Mouse (Mus musculus): ENCODE data around the gene Adamts9. TPM values are rescaled to one million over a fixed set of nuclear protein-coding genes. Genes with fewer than 3 reads are reported as not detected.
A peak's percentile ranks its signal among the peaks of the same experiment; 100 is the strongest.

Gene Adamts9
- polyA plus RNA-seq, 1 experiment from 2014 or later: 1.7 TPM

DNA sequence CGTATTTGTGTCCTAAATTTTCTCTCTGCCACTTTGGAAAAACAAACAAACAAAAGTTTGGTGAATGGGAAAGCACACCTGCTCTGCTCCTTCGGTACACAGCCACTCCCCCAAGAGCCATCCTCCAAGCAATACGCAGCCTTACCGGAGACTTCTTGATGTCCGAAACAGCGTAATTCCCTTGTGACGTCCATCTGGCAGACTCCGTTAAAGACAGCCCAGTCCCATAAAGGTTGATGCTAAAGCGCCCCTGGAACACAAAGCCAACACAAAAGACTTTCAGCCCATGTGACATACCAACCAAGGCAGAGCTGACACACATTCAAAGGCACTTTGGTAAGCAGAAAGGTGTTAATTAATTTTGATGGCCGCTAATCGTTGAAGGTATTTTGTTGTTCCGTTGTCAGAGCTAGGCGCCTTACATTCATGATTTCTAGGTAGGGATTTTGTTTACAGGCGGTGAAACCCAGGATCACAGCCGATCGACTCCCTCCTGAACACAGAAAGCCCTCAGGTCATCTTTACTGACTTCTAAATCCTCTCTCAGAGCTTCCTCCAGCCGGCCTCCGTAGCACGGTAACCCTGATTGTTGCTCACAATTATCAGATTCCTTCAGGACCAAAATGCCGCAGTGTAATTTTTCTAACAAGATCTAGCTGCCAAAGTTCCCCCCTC, 156.5 kb downstream of the Adamts9 start:
- Histone ChIP-seq H3K4me2 (replicated peaks) (peak overlapping the region; percentile 59), H3K27me3 (peaks cover 27% of the 10 kb centered on the region), H3K36me3 (no peaks in the 10 kb centered on the region), H3K4me1 (peaks cover 6% of the 10 kb centered on the region; the same call in 1 of the 2 replicates), H3K9ac (replicated peaks) (peak overlapping the region; percentile 4; the same call in 1 of the 2 replicates), H3K4me3 (peak overlapping the region; percentile 39), H3K27ac (replicated peaks) (no peak overlapping the region), H3K9me3 (no peaks in the 10 kb centered on the region)
- ATAC-seq (ENCODE audit: low FRiP score, low read depth): peak; percentile 59; the same call in 1 of the 2 replicates
- under 1% methylated on average over 20 of the region's 20 CpGs for WGBS

- Histone ChIP-seq H3K27me3 (peaks cover 27% of the 10 kb centered on the region), H3K27ac (replicated peaks) (no peak overlapping the region), H3K9ac (replicated peaks) (no peak overlapping the region), H3K36me3 (no peaks in the 10 kb centered on the region), H3K4me3 (no peak overlapping the region), H3K4me1 (peaks cover 6% of the 10 kb centered on the region; the same call in 1 of the 2 replicates), H3K9me3 (no peaks in the 10 kb centered on the region), H3K4me2 (replicated peaks) (no peak overlapping the region)
- ATAC-seq (ENCODE audit: low FRiP score, low read depth): no peak
- 13% methylated on average over 7 of the region's 7 CpGs for WGBS
Measured at GRCm38 (mm10) chr6:92784782-92785181, 158.5 kb downstream of the Adamts9 start.

DNA sequence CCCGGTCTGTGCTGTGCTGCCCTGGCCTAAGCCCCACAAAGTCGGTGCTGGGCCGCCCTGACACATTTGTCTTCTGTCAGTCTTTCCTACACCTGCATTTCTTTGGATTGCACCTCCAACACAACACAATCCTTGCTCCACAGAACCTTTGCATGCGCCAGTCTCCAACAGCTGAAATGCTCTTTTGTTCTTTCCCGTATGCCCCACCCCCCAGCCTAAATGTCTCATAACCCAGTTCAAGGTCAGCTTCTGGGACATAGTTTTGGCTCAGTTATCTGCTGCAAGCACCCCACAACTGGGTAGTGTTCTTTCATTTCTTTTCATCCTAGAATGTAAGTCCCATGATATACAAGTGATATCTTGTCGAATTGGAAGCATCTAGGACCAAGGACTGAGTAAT, 161.8 kb downstream of the Adamts9 start:
- Histone ChIP-seq H3K4me2 (replicated peaks) (no peak overlapping the region), H3K4me1 (no peaks in the 10 kb centered on the region; the same call in 1 of the 2 replicates), H3K9ac (replicated peaks) (no peak overlapping the region), H3K9me3 (no peaks in the 10 kb centered on the region), H3K36me3 (no peaks in the 10 kb centered on the region), H3K27ac (replicated peaks) (no peak overlapping the region), H3K4me3 (no peak overlapping the region), H3K27me3 (peaks cover 16% of the 10 kb centered on the region)
- WGBS: 88% methylated on average over 6 of the region's 6 CpGs
- ATAC-seq (ENCODE audit: low FRiP score, low read depth): no peak

DNA sequence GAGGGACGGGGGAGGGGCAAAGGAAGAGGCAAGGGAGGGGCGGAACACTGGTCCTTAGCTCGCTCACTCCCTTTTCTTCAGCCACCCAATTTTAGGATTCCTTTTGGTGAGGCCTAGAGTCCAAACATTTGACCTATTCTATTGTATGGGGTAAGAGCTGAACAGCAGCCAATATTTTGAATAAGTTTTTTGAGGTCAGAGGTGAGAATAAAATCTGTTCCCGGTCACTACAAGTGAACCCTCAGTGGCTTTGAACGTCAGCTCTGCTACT, 163.4 kb downstream of the Adamts9 start:
- Histone ChIP-seq H3K4me1 (no peaks in the 10 kb centered on the region; the same call in 1 of the 2 replicates), H3K27ac (replicated peaks) (no peak overlapping the region), H3K4me2 (replicated peaks) (no peak overlapping the region), H3K27me3 (0 out of 2 replicates have a peak, but pooled peaks cover 4% of the 10 kb centered on the region), H3K4me3 (no peak overlapping the region), H3K9ac (replicated peaks) (no peak overlapping the region), H3K36me3 (no peaks in the 10 kb centered on the region), H3K9me3 (no peaks in the 10 kb centered on the region)
- WGBS: 44% methylated on average over 5 of the region's 5 CpGs
- ATAC-seq (ENCODE audit: low FRiP score, low read depth): no peak

GRCm38 (mm10) chr6:92779140-92779934, 164.0 kb downstream of the Adamts9 start:
- Histone ChIP-seq H3K36me3 (no peaks in the 10 kb centered on the region), H3K4me1 (no peaks in the 10 kb centered on the region; the same call in 1 of the 2 replicates), H3K9me3 (no peaks in the 10 kb centered on the region), H3K9ac (replicated peaks) (no peak overlapping the region), H3K27ac (replicated peaks) (no peak overlapping the region), H3K27me3 (0 out of 2 replicates have a peak, but pooled peaks cover 2% of the 10 kb centered on the region), H3K4me3 (no peak overlapping the region), H3K4me2 (replicated peaks) (no peak overlapping the region)
- 77% methylated on average over 10 of the region's 11 CpGs for WGBS
- no peak for ATAC-seq (ENCODE audit: low FRiP score, low read depth)

DNA sequence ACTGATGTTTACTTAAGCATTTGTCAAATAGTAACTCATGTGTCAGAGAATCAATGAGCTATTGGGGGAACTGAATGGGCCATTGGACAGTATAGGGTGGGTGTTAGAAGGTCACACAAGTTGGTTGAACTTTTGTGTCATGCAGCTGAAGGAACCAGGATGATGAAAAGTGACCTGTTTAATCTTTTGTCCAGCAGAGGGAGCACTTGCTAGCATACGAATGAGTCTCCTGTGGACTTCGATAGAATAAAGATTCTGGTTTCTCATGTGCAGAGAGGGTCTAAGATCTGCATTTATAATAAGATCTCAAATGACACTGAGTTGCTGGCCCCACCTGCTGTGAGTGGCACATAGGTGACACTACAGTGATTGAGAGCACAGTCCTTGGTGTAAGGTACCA, 166.9 kb downstream of the Adamts9 start:
- ATAC-seq (ENCODE audit: low FRiP score, low read depth): no peak
- H3K27me3 ChIP-seq: no peaks in the 10 kb centered on the region
- H3K27ac ChIP-seq (replicated peaks): no peak overlapping the region
- H3K9ac ChIP-seq (replicated peaks): no peak overlapping the region
- no peak overlapping the region for H3K4me2 ChIP-seq (replicated peaks)
- no peaks in the 10 kb centered on the region for H3K9me3 ChIP-seq
- no peaks in the 10 kb centered on the region; the same call in 1 of the 2 replicates for H3K4me1 ChIP-seq
- no peaks in the 10 kb centered on the region for H3K36me3 ChIP-seq
- WGBS: 24% methylated on average over 2 of the region's 2 CpGs
- H3K4me3 ChIP-seq: no peak overlapping the region

DNA sequence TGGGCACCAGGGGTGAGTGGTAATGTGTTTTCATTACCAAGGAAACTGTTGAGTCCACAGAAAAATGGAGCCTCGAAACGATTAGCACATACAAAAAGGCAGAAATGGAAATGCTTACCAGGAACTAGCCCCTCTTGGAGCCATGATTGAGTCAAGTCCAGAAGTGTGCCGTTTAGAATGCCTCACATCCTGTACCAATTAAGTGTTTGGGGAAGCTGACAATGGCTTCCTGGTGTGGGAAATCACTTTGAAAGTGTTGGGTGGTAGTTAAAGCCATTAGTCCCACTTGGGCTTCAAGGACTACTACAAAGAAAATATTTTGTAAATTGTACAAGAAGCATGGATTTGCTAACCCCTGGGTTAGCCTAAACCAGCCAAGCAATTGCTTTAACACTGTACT, 180.9 kb downstream of the Adamts9 start:
- Histone ChIP-seq H3K4me2 (replicated peaks) (no peak overlapping the region), H3K9ac (replicated peaks) (no peak overlapping the region), H3K9me3 (no peaks in the 10 kb centered on the region), H3K4me3 (no peak overlapping the region), H3K27ac (replicated peaks) (no peak overlapping the region), H3K36me3 (no peaks in the 10 kb centered on the region), H3K27me3 (no peaks in the 10 kb centered on the region), H3K4me1 (0 out of 2 replicates have a peak, but pooled peaks cover 5% of the 10 kb centered on the region)
- WGBS: 56% methylated on average over 3 of the region's 3 CpGs
- no peak for ATAC-seq (ENCODE audit: low FRiP score, low read depth)

DNA sequence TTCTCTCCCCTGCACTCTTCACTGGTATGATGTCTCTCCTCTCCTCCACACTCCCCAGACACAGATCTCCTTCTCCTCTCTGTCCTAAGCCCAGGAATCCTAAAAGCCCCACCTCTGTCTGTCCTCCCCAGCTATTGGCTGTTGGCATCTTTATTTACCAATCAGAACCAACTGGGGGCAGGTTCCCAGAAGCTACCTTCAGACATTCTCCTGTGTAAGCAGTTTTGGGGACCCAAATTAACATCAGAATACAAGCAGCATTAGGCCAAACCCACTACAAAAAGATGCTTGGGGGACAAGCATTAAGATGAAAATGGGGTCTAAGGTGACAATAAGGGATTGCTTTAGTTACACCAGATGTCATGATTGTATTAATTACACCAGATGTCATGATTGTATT, 183.7 kb downstream of the Adamts9 start:
- Histone ChIP-seq H3K4me1 (0 out of 2 replicates have a peak, but pooled peaks cover 1% of the 10 kb centered on the region), H3K27ac (replicated peaks) (no peak overlapping the region), H3K36me3 (no peaks in the 10 kb centered on the region), H3K27me3 (no peaks in the 10 kb centered on the region), H3K9me3 (no peaks in the 10 kb centered on the region), H3K9ac (replicated peaks) (no peak overlapping the region), H3K4me3 (no peak overlapping the region), H3K4me2 (replicated peaks) (no peak overlapping the region)
- no peak for ATAC-seq (ENCODE audit: low FRiP score, low read depth)

DNA sequence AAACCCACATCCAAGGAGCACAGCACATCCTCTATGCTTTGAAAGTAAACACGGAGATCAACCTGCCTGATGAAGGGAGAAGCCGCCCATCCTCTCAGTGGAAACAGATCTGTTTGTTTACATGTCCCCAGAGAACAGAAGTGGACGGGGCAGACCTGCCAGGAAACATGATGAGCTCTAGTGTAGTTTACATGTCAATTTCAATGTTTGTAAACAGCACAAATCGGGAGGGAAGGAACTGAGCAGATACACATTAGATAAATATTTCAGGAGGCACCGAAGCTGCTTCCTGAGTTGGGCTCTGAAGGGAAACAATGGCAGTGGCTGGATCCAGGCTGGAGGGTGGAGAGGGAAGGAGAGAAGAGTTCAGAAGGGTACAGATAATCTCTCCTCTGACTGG, 187.5 kb downstream of the Adamts9 start:
- no peak for ATAC-seq (ENCODE audit: low FRiP score, low read depth)
- Histone ChIP-seq H3K9me3 (no peaks in the 10 kb centered on the region), H3K27me3 (no peaks in the 10 kb centered on the region), H3K27ac (replicated peaks) (no peak overlapping the region), H3K4me2 (replicated peaks) (no peak overlapping the region), H3K4me3 (no peak overlapping the region), H3K9ac (replicated peaks) (no peak overlapping the region), H3K36me3 (no peaks in the 10 kb centered on the region), H3K4me1 (no peaks in the 10 kb centered on the region)
- 46% methylated on average over 5 of the region's 5 CpGs for WGBS

GRCm38 (mm10) chr6:92752737-92753136, 190.6 kb downstream of the Adamts9 start:
- Histone ChIP-seq H3K27ac (replicated peaks) (no peak overlapping the region), H3K27me3 (no peaks in the 10 kb centered on the region), H3K4me3 (no peak overlapping the region), H3K4me1 (no peaks in the 10 kb centered on the region), H3K9ac (replicated peaks) (no peak overlapping the region), H3K9me3 (no peaks in the 10 kb centered on the region), H3K36me3 (no peaks in the 10 kb centered on the region), H3K4me2 (replicated peaks) (no peak overlapping the region)
- WGBS: 84% methylated on average over 2 of the region's 2 CpGs
- no peak for ATAC-seq (ENCODE audit: low FRiP score, low read depth)

GRCm38 (mm10) chr6:92749420-92749819, 193.9 kb downstream of the Adamts9 start:
- no peaks in the 10 kb centered on the region for H3K4me1 ChIP-seq
- 74% methylated on average over 4 of the region's 4 CpGs for WGBS

GRCm38 (mm10) chr6:92743605-92744004, 199.7 kb downstream of the Adamts9 start:
- no peaks in the 10 kb centered on the region for H3K9me3 ChIP-seq
- H3K27ac ChIP-seq (replicated peaks): no peak overlapping the region
- H3K27me3 ChIP-seq: no peaks in the 10 kb centered on the region
- no peaks in the 10 kb centered on the region; the same call in 1 of the 2 replicates for H3K4me1 ChIP-seq
- H3K4me2 ChIP-seq (replicated peaks): no peak overlapping the region
- no peak overlapping the region for H3K4me3 ChIP-seq
- 22% methylated on average over 11 of the region's 11 CpGs for WGBS
- ATAC-seq (ENCODE audit: low FRiP score, low read depth): no peak
- no peak overlapping the region for H3K9ac ChIP-seq (replicated peaks)
- no peaks in the 10 kb centered on the region for H3K36me3 ChIP-seq

More at GRCm38 (mm10) chr6:92749420-92749819, 193.9 kb downstream of the Adamts9 start:
- Histone ChIP-seq H3K36me3 (no peaks in the 10 kb centered on the region), H3K9me3 (no peaks in the 10 kb centered on the region), H3K27me3 (no peaks in the 10 kb centered on the region), H3K4me3 (no peak overlapping the region), H3K27ac (replicated peaks) (no peak overlapping the region), H3K9ac (replicated peaks) (no peak overlapping the region), H3K4me2 (replicated peaks) (no peak overlapping the region)
- ATAC-seq (ENCODE audit: low FRiP score, low read depth): no peak

All from midbrain, embryonic 12.5 days (tissue).